In the genomic region with DNA sequence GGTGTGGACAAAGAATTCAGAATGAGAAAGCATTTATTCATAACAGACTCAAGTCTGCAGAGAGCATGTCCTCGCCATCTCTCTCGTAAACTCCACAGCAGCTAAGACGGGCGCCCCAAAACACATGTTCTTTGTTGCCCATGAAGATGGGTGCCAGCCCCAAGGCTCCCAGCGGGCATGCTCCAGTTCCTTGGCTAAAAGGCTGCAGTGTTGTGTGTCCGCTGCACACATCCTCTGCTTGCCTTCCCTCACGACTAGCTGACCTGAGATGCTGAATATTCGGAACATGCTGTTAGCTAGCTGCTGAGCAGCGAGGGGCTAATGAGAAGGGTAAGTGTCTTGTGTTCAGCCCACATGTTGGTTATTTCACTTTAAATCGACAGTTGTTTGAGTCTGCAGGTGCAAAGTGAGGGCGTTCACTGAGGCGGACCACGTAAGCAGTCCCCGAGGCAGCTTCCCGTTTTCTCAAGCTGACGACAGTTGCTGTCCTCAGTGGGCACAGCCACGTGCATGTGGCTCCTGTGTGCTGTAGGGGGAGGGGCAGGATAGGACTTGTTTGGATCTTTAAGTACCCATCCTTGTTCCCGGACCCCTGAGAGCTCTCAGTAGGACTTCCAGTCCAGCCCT, we compare ENCODE assay signal across 11 mouse cellular contexts. TPM values are rescaled to one million over a fixed set of nuclear protein-coding genes. Genes with fewer than 3 reads are reported as not detected.
DNase-seq lines count a peak whose midpoint lies in the region; ATAC-seq lines count a peak whose summit lies in the region.
"Had no signal": no experiment of that assay in that cellular context is flagged by ENCODE, and none has a peak within 500 bp of the region (broad histone marks: within the 10 kb centered on the region; RNA-seq: fewer than 3 reads in every experiment).

No protein-coding gene starts in this region.

- H3K4me2 ChIP-seq in heart, embryonic 11.5 days = no peak overlapping the region
- H3K4me2 ChIP-seq in forebrain, embryonic 11.5 days (ENCODE audit: low read depth, low read length, severe bottlenecking) = no peak overlapping the region
- H3K4me2 ChIP-seq: forebrain, embryonic 15.5 days; limb, embryonic 12.5 days had no signal

- intact Hi-C loops in heart, postnatal 36 days (cut with DNase I) = no loop called here

- H3K4me3 ChIP-seq in heart, embryonic 11.5 days (ENCODE audit: low read depth, low read length) = no peak overlapping the region
- H3K4me3 ChIP-seq in forebrain, embryonic 11.5 days (ENCODE audit: low read depth, low read length) = no peak overlapping the region
- no peak overlapping the region for H3K4me3 ChIP-seq in forebrain, embryonic 10.5 days
- H3K4me3 ChIP-seq: forebrain, embryonic 15.5 days; limb, embryonic 12.5 days had no signal

- no peaks in the 10 kb centered on the region for H3K27me3 ChIP-seq in heart, embryonic 11.5 days (ENCODE audit: control insufficient read depth, insufficient read depth, low read length)
- no peaks in the 10 kb centered on the region for H3K27me3 ChIP-seq in forebrain, embryonic 11.5 days (ENCODE audit: control insufficient read depth, insufficient read depth, low read length)
- no peaks in the 10 kb centered on the region for H3K27me3 ChIP-seq in forebrain, embryonic 10.5 days (ENCODE audit: poor library complexity, severe bottlenecking)
- H3K27me3 ChIP-seq: forebrain, embryonic 15.5 days; limb, embryonic 12.5 days had no signal

- WGBS in heart, embryonic 11.5 days (ENCODE audit: insufficient replicate concordance) = 83% methylated on average over 18 of the region's 18 CpGs
- WGBS in forebrain, embryonic 11.5 days = 89% methylated on average over 18 of the region's 18 CpGs
- 91% methylated on average over 18 of the region's 18 CpGs for WGBS in forebrain, embryonic 10.5 days

- DNase-seq in heart, postnatal 36 days = no peak
- peak; percentile 91 for DNase-seq in A20 (ENCODE audit: low read depth, low spot score)
- peak; percentile 49 to 61 for DNase-seq in spleen, adult 18-20 months
- no peak for DNase-seq in forebrain, embryonic 11.5 days (ENCODE audit: low spot score)
- no peak for DNase-seq in forebrain, embryonic 10.5 days (ENCODE audit: extremely low spot score, low spot score)
- DNase-seq in lung, postnatal 25 days (ENCODE audit: low spot score) = no peak

- 0 out of 2 replicates have a peak overlapping the region, but pooled peaks have one; percentile 46 for H3K27ac ChIP-seq in heart, embryonic 11.5 days (ENCODE audit: low read depth, low read length)
- no peak overlapping the region for H3K27ac ChIP-seq in forebrain, embryonic 11.5 days (ENCODE audit: low read depth, low read length)
- H3K27ac ChIP-seq in forebrain, embryonic 10.5 days = no peak overlapping the region
- H3K27ac ChIP-seq: limb, embryonic 12.5 days had no signal

- ATAC-seq in heart, embryonic 11.5 days (replicated peaks; ENCODE audit: insufficient number of reproducible peaks, low FRiP score, low TSS enrichment) = no peak
- ATAC-seq in granulocyte monocyte progenitor cell, adult 5-6 weeks (replicated peaks; ENCODE audit: poor library complexity, severe bottlenecking) = peak; percentile 45
- ATAC-seq in forebrain, embryonic 11.5 days (replicated peaks; ENCODE audit: low FRiP score) = no peak
- ATAC-seq: activated CD4-positive, CD25-positive, alpha-beta regulatory T cell, adult 4 months; forebrain, embryonic 15.5 days had no signal

- no peaks in the 10 kb centered on the region for H3K9me3 ChIP-seq in heart, embryonic 11.5 days (replicated peaks; ENCODE audit: control insufficient read depth, low read length)
- no peaks in the 10 kb centered on the region for H3K9me3 ChIP-seq in forebrain, embryonic 11.5 days (ENCODE audit: control insufficient read depth, low read length)
- no peaks in the 10 kb centered on the region for H3K9me3 ChIP-seq in forebrain, embryonic 10.5 days
- H3K9me3 ChIP-seq: forebrain, embryonic 15.5 days; limb, embryonic 12.5 days had no signal

- peaks cover 2% of the 10 kb centered on the region for H3K36me3 ChIP-seq in heart, embryonic 11.5 days (ENCODE audit: control insufficient read depth, insufficient read depth, low read length)
- H3K36me3 ChIP-seq in forebrain, embryonic 11.5 days (ENCODE audit: control insufficient read depth, insufficient read depth, low read length) = peaks cover 2% of the 10 kb centered on the region; the same call in 1 of the 2 replicates
- H3K36me3 ChIP-seq in forebrain, embryonic 10.5 days (replicated peaks) = peaks cover 75% of the 10 kb centered on the region

- peaks cover 55% of the 10 kb centered on the region for H3K4me1 ChIP-seq in heart, embryonic 11.5 days (ENCODE audit: control insufficient read depth, insufficient read depth, low read length)
- peaks cover 11% of the 10 kb centered on the region; the same call in 1 of the 2 replicates for H3K4me1 ChIP-seq in forebrain, embryonic 11.5 days (replicated peaks; ENCODE audit: control insufficient read depth, insufficient read depth, low read length)
- peaks cover 38% of the 10 kb centered on the region for H3K4me1 ChIP-seq in forebrain, embryonic 10.5 days

- no peak overlapping the region for H3K9ac ChIP-seq in heart, embryonic 11.5 days (ENCODE audit: low read depth, low read length)
- H3K9ac ChIP-seq in forebrain, embryonic 11.5 days (ENCODE audit: low read length) = no peak overlapping the region
- H3K9ac ChIP-seq: forebrain, embryonic 15.5 days; limb, embryonic 12.5 days had no signal

RNA-seq across cellular contexts. Expression of a gene that starts 4.7 kb away (rescaled TPM):
- polyA plus RNA-seq in heart, embryonic 11.5 days (2014; fragmentation: Nextera tagmentation; extraction: Ambion mirVana) = 26.1 and 27.5 TPM in 2 replicates
- 10 to 100 TPM; 14.5 TPM for total RNA-seq in heart, postnatal 36 days (2021)
- total RNA-seq in granulocyte monocyte progenitor cell, adult 5-6 weeks (2014; fragmentation: Nextera tagmentation) = 29.0 and 32.3 TPM in 2 replicates
- 29.1 and 30.5 TPM in 2 replicates for total RNA-seq in granulocyte monocyte progenitor cell, adult 5-6 weeks (2017)
- 17.3 and 20.5 TPM in 2 replicates for polyA plus RNA-seq in forebrain, embryonic 11.5 days (2014; fragmentation: Nextera tagmentation; extraction: Ambion mirVana)
- polyA plus RNA-seq in forebrain, embryonic 10.5 days (2016; fragmentation: Nextera tagmentation; extraction: Ambion mirVana) = 18.5 and 19.6 TPM in 2 replicates

RNA-seq across cellular contexts. Expression of a gene that starts 28.1 kb away (rescaled TPM):
- 22.5 and 23.3 TPM in 2 replicates for polyA plus RNA-seq in heart, embryonic 11.5 days (2014; fragmentation: Nextera tagmentation; extraction: Ambion mirVana)
- total RNA-seq in heart, postnatal 36 days (2021) = 10 to 100 TPM; 15.3 to 17.6 TPM
- 9.3 and 14.0 TPM in 2 replicates for total RNA-seq in granulocyte monocyte progenitor cell, adult 5-6 weeks (2014; fragmentation: Nextera tagmentation)
- total RNA-seq in granulocyte monocyte progenitor cell, adult 5-6 weeks (2017) = 234 and 237 TPM in 2 replicates
- polyA plus RNA-seq in forebrain, embryonic 11.5 days (2014; fragmentation: Nextera tagmentation; extraction: Ambion mirVana) = 52.9 and 54.1 TPM in 2 replicates
- 15.1 and 19.4 TPM in 2 replicates for polyA plus RNA-seq in forebrain, embryonic 10.5 days (2016; fragmentation: Nextera tagmentation; extraction: Ambion mirVana)

RNA-seq across cellular contexts. Expression of a gene that starts 28.1 kb away (rescaled TPM):
- 1.0 and 1.1 TPM in 2 replicates for polyA plus RNA-seq in heart, embryonic 11.5 days (2014; fragmentation: Nextera tagmentation; extraction: Ambion mirVana)
- total RNA-seq in heart, postnatal 36 days (2021) = under 1 TPM; 0.11 to 0.16 TPM
- total RNA-seq in granulocyte monocyte progenitor cell, adult 5-6 weeks (2014; fragmentation: Nextera tagmentation) = not detected in 2 replicates
- total RNA-seq in granulocyte monocyte progenitor cell, adult 5-6 weeks (2017) = 0.13 TPM in 1 of 2 replicates, not detected in the other
- 0.21 and 0.75 TPM in 2 replicates for polyA plus RNA-seq in forebrain, embryonic 11.5 days (2014; fragmentation: Nextera tagmentation; extraction: Ambion mirVana)
- polyA plus RNA-seq in forebrain, embryonic 10.5 days (2016; fragmentation: Nextera tagmentation; extraction: Ambion mirVana) = 0.19 and 0.31 TPM in 2 replicates

RNA-seq across cellular contexts. Expression of a gene that starts 33.9 kb away (rescaled TPM):
- polyA plus RNA-seq in heart, embryonic 11.5 days (2014; fragmentation: Nextera tagmentation; extraction: Ambion mirVana) = 6.4 and 8.4 TPM in 2 replicates
- 1 to 10 TPM; 2.2 to 2.5 TPM for total RNA-seq in heart, postnatal 36 days (2021)
- total RNA-seq in granulocyte monocyte progenitor cell, adult 5-6 weeks (2014; fragmentation: Nextera tagmentation) = not detected in 2 replicates
- 1.5 and 2.3 TPM in 2 replicates for total RNA-seq in granulocyte monocyte progenitor cell, adult 5-6 weeks (2017)
- 84.9 and 93.6 TPM in 2 replicates for polyA plus RNA-seq in forebrain, embryonic 11.5 days (2014; fragmentation: Nextera tagmentation; extraction: Ambion mirVana)
- polyA plus RNA-seq in forebrain, embryonic 10.5 days (2016; fragmentation: Nextera tagmentation; extraction: Ambion mirVana) = 22.7 and 36.5 TPM in 2 replicates

RNA-seq across cellular contexts. Expression of a gene that starts 43.9 kb away (rescaled TPM):
- polyA plus RNA-seq in heart, embryonic 11.5 days (2014; fragmentation: Nextera tagmentation; extraction: Ambion mirVana) = 172 and 192 TPM in 2 replicates
- 100 to 1,000 TPM; 160 to 167 TPM for total RNA-seq in heart, postnatal 36 days (2021)
- 78.6 and 79.3 TPM in 2 replicates for total RNA-seq in granulocyte monocyte progenitor cell, adult 5-6 weeks (2014; fragmentation: Nextera tagmentation)
- total RNA-seq in granulocyte monocyte progenitor cell, adult 5-6 weeks (2017) = 60.0 and 82.2 TPM in 2 replicates
- 386 and 426 TPM in 2 replicates for polyA plus RNA-seq in forebrain, embryonic 11.5 days (2014; fragmentation: Nextera tagmentation; extraction: Ambion mirVana)
- 265 and 273 TPM in 2 replicates for polyA plus RNA-seq in forebrain, embryonic 10.5 days (2016; fragmentation: Nextera tagmentation; extraction: Ambion mirVana)

Comparison
In these comparisons a context has a peak if more than half of its experiments do, and no peak if none do; other contexts are left out.
1. DNase-seq: peak in A20 (single experiment) and spleen, adult 18-20 months (2 of 2); none in heart, postnatal 36 days (0 of 2), forebrain, embryonic 11.5 days (single experiment), forebrain, embryonic 10.5 days (single experiment) and lung, postnatal 25 days (single experiment).